Mouse (Mus musculus) liver, adult 2 months (tissue): Measurements from ENCODE around the gene Gm36176.

ENCODE experiments used
- CTCF ChIP-seq: fragments of 200-500 bp; IDR thresholded peaks from 2 replicates; pipeline ENCODE4 v1.5.1; 2011; ENCODE audit warnings: low read depth, low read length, control low read depth
- POLR2A ChIP-seq: fragments of 200-500 bp; IDR thresholded peaks from 2 replicates; pipeline ENCODE4 v1.6.1; 2011; ENCODE audit warnings: low read length, control low read depth; ENCODE audit not compliant: insufficient read depth; ENCODE audit errors: extremely low read depth

DNA sequence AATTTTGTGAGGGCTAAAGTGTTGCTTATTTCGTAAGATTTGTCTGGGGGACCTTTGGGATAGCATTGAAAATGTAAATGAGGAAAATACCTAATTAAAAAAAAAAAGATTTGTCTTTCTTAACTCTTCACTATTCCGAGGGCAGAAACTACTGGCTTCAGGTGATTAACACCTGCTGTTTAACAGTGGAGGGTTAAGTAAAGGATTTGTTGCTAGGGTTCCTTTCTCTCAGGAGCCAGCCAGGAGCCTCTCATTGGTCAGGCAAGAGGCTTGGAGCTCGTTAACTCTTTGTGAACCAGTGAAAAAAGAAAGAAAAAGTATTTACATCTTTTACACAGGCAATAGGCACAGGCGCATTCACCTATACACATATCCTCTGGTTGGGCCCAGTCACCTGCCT lies 27.4 kb upstream of the Gm36176 start:
- TF ChIP-seq POLR2A, result no peak
- TF ChIP-seq CTCF, result no peak
